Mouse (Mus musculus): Measurements from ENCODE around the gene Eef1b2.
"Not testable (repeated sequence)": the region's sequence is repeated elsewhere in the genome, so short reads cannot be mapped to it uniquely, and the experiment has no call there.

The Eef1b2 gene

GRCm38 (mm10) chr1:63176604-63177421 is at the start of gene Eef1b2, which contains the start of gene Ndufs1:
TSS of gene Eef1b2 (plus strand) at chr1:63176825.
TSS of gene Ndufs1 (minus strand) at chr1:63176833.
- peak; percentile 96 to 98 for DNase-seq (ENCODE audit: low spot score in 2 of 2)

DNA sequence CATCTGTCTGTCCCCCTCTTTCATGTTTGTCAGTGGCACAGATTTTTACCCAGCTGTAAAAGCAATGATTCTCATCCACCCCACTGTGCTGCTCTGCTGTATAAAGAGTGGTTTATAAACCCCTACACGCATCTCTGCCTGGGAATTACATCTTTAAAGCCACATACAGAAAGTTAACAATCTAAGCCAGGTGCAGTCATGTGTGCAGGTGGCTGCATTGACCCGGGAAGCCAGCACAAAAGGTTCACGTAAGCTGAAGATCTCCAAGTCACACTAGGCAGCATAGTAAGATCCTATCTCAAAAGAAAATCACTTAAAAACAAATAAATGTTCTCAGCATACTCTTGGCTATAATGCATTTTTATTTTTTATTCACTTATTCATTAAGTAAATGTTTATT is 47.4 kb upstream of the Eef1b2 start:
- DNase-seq (ENCODE audit: low spot score in 2 of 2), result no peak

DNA sequence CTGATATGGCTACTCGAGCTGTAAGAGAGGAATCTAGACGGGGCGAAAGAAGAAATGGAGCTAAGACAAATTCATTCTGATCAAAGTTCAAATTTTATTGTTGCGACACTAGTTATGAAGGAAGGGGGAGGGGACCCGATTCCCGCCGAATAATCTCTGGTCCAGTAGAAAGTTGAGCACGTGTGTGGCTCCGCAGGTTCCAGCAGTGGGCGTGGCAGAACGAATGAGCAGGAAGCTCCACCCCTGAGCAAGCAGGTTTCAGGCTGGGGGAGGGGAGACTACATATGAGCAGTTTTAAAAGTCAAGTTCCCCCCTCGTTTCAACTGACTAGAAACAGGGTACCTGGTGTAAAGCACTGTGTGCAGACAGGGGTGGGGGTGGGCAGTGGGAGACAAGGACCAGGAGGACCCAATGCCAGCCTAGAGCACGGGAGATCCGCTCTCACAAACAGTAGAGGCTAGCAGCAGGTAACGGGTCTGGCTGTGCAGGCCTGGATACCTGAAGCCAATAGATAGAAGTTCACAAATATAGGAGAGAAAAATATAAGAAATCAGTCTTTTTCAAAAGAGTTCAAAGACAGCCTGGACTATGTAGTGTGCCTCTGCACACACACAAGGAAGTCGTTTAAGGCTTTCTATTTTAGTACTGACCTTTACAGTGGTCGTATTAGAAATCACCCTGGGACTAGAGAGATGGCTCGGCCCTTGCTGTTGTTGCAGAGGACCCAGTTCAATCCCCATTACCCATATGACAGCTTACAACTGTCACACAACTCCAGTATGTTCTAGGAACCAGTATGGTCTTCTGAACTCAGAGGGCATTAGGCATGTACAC is 46.6 kb upstream of the Eef1b2 start:
- no peak for DNase-seq (ENCODE audit: low spot score in 2 of 2)

DNA sequence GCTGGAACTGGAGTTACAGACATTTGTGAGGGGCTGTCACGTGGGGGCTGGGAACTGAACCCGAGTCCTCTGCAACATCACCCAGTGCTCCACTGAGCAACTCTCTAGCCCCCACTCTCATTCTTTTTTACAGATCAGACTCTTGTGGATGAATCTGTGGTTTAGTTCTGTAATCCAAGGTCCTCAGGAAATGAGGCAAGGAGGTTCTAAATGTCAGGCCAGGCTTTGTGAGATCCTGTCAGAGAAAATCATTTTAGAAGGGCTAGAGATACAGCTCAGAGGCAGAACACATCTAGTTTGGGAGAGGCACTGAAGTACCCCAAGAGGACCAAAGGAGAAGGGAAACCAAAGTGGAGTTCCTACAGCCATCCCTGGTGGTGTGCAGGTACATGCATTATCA is 45.7 kb upstream of the Eef1b2 start:
- no peak for DNase-seq (ENCODE audit: low spot score in 2 of 2)

GRCm38 (mm10) chr1:63131766-63132165 is 44.9 kb upstream of the Eef1b2 start:
- no peak for DNase-seq (ENCODE audit: low spot score in 2 of 2)

- no peak for DNase-seq (ENCODE audit: low spot score in 2 of 2)
These were observed 42.1 kb upstream of the Eef1b2 start for GRCm38 (mm10) chr1:63134530-63134929.

DNA sequence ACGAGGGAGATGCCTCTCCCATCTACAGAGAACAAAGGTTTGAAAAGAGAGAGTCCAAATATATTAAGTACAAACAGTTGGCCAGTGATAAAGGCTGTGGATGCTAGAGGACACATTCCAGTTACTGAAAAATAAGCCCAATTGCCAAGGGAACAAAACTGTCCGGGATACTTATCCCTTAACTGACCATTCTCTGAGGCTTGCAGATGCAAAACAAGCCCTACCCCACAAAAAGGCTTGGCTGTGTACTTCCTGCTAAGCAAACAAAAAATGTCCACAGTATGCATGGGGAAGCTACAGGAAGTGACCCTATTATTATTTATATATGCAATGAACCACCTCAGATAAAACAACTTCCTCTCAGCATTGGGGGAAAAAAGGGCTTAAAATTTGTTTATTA is 38.7 kb upstream of the Eef1b2 start:
- no peak for DNase-seq (ENCODE audit: low spot score in 2 of 2)

DNA sequence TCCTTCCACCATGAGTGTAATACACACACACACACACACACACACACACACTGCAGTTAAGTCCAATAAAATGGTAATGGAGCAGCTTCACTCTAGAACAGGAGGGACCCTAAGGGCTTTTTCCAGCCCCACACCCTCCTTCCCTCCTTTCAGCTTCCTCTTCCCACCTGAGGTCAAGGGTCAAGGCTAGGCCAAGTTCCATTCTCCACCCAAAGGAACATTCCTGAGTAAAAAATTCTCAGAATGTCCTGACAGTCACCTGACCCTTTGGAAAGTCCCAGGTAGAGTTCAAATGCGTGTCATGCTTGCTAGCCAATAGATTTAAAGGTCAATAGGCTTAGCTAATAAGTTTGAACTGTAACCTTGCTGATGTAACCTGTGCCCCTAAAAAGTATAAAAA is 38.0 kb upstream of the Eef1b2 start:
- not testable (repeated sequence) for DNase-seq (ENCODE audit: low spot score in 2 of 2)

DNA sequence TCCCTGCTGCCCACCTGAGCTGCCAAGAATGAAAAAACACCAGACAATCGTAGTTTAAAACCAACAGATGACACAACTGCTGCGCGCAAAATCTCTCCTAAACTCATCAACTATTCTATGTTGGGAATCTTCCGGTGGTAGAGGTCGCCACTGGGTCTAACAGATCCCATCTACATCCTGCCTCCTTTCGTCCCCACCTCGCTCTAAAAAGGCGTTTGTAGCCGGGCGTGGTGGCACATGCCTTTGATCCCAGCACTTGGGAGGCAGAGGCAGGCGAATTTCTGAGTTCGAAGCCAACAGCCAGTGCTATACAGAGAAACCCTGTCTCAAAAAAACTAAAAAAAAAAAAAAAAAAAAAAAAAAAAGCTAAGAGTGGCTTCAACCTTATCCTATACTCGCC is 36.4 kb upstream of the Eef1b2 start:
- no peak for DNase-seq (ENCODE audit: low spot score in 2 of 2)

GRCm38 (mm10) chr1:63168638-63169037 is 8.0 kb upstream of the Eef1b2 start:
- DNase-seq (ENCODE audit: low spot score in 2 of 2), result no peak

GRCm38 (mm10) chr1:63175853-63176252 is 772 bp upstream of the Eef1b2 start:
- no peak for DNase-seq (ENCODE audit: low spot score in 2 of 2)

DNA sequence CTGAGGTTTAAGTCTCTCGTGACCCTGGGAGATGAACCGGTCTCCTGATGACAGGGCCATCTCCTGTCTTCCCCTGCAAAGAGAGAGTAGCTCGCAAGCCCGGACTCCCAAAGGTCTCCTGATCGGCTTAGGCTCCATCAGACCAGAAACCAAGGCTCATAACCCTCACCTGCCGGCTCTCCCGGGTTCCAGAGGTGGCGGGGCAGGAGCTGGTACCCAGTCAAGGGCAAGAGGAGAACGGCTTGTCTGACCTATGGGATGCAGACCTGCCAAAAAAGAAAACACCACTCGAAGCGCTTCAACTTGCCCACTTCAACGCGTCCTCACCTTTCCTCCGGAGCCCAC is 394 bp upstream of the Eef1b2 start:
- DNase-seq (ENCODE audit: low spot score in 2 of 2), result no peak

- DNase-seq (ENCODE audit: low spot score in 2 of 2), result no peak
These were observed 1.7 kb downstream of the Eef1b2 start for GRCm38 (mm10) chr1:63178308-63178707.

GRCm38 (mm10) chr1:63180122-63180521 is 3.5 kb downstream of the Eef1b2 start:
- DNase-seq (ENCODE audit: low spot score in 2 of 2), result no peak

DNA sequence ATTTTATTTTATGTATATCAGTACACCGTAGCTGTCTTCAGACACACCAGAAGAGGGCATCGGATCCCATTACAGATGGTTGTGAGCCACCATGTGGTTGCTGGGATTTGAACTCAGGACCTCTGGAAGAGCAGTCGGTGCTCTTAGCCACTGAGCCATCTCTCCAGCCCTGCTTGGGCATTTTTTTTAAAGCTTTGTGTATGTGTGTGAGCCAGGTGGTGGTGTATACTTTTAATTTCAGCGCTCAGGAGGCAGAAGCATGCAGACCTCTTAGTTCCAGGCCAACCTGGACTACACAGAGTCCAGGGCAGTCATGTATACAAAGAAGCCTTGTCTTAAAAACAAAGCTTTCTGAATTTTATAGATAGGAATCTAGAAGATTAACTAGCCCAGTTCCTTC is 4.0 kb downstream of the Eef1b2 start:
- DNase-seq (ENCODE audit: low spot score in 2 of 2), result not testable (repeated sequence)

DNA sequence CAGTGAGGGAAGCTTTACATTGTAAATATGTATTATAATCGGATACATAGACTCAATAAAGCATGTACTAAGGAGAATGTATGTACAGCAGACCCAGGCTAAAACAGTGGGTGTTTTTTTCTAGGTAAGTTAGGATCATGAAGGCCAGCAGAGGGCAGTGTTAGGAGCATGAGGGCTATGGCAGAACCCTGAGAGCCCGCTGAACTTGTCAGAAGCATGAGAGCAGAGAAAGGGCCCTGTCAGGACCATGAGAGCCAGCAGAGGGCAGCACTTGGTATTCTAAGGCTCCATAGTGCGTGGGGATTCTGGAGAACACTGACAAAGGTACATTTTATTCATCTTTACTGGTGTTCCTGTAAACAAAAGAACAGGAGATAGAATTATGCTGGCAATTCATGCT is 4.4 kb downstream of the Eef1b2 start:
- DNase-seq (ENCODE audit: low spot score in 2 of 2), result peak; percentile 88 to 89

DNA sequence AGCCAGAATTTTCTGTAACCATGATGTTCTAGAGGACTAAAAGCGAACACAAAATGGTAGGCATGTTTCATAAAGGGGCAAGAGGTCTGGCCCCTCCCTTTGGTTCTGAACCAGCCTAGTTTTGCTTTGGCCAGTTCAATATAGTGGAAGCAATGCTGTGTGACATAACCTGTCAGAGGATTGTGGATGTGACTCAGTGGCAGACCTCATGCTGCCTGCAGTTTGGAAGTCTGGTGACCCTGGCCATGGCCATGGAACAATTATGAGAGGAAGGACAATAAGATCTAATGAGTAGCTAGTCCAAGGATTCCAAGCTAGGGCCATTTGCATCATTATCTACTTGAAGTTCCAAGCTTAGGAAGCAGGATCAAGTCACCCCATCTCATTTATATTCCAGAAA is 4.9 kb downstream of the Eef1b2 start:
- no peak for DNase-seq (ENCODE audit: low spot score in 2 of 2)

GRCm38 (mm10) chr1:63182212-63182611 is 5.6 kb downstream of the Eef1b2 start:
- DNase-seq (ENCODE audit: low spot score in 2 of 2), result no peak

DNA sequence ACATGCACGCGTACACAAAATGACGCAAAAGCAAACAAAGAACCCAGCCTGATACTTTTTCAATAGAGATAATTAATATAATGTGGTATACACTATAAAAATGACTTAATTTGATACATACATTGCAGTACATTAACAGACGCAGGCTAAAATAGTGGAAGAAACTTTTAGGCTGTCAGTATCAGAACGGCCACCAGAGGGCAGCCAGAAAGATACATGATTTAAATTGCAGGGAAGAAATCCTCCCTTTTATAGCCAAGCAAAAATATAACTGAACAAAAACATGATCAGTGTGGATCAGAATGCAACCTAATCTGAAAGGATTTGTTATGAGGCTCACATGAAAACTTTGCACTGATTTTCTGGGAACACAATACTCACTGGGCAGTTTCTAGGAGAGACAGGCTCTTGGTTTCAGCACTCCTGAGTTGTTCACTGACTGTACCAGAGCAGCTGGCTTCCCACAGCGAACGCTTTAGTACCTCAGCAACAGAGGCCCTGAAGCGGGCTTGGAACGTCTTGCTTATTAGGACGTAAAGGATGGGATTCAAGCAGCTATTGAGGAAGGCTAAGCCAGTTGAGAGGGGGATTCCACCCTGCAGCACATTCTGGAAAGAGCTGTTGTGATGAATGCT is 6.1 kb downstream of the Eef1b2 start:
- DNase-seq (ENCODE audit: low spot score in 2 of 2), result peak; percentile 61 to 64

GRCm38 (mm10) chr1:63185430-63185829 is 8.8 kb downstream of the Eef1b2 start:
- DNase-seq (ENCODE audit: low spot score in 2 of 2), result not testable (repeated sequence)

GRCm38 (mm10) chr1:63188536-63188935 is 11.9 kb downstream of the Eef1b2 start:
- no peak for DNase-seq (ENCODE audit: low spot score in 2 of 2)

DNA sequence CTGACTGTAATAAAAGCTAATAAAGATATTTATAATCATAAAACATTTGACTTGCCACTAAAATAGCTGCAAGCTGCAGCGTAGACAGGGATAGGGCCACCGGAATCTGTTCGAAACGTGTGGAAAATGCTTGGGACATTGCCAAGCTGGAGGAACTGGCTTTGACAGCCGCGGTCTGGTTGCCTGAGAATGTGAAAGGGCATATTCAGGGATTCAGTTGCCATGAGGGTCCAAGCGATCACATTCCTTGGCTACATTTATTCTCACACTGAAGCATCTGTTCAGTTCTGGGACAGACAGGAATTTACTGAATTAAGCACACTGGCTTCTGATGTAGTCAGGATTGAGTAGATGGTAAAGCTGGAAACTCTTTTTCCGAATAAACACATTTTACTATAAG is 14.2 kb downstream of the Eef1b2 start:
- no peak for DNase-seq (ENCODE audit: low spot score in 2 of 2)

Measured in frontal cortex, postnatal 25 days (tissue).